Mouse (Mus musculus) heart, adult 2 months (tissue): ENCODE data around the gene Zfp750.

Experiments used
- CTCF ChIP-seq: fragments of 200-600 bp; IDR thresholded peaks from 2 replicates; pipeline ENCODE4 v1.8.1; 2022; ENCODE audit warnings: antibody characterized with exemption, mild to moderate bottlenecking, moderate library complexity
- POLR2A ChIP-seq: fragments of 200-500 bp; IDR thresholded peaks from 2 replicates; pipeline ENCODE4 v1.6.1; 2011; ENCODE audit warnings: mild to moderate bottlenecking, low read depth, low read length, control low read depth; ENCODE audit not compliant: insufficient read depth

GRCm38 (mm10) chr11:121474831-121475230 is 44.3 kb downstream of the Zfp750 start:
- TF ChIP-seq CTCF (no peak), POLR2A (no peak)
